Mouse (Mus musculus): ENCODE measurements around the gene Snap23. TPM values are rescaled to one million over a fixed set of nuclear protein-coding genes. Genes with fewer than 3 reads are reported as not detected.

The Snap23 gene
- 51.0 TPM for polyA plus RNA-seq (2017; shearing (Covaris generic))

DNA sequence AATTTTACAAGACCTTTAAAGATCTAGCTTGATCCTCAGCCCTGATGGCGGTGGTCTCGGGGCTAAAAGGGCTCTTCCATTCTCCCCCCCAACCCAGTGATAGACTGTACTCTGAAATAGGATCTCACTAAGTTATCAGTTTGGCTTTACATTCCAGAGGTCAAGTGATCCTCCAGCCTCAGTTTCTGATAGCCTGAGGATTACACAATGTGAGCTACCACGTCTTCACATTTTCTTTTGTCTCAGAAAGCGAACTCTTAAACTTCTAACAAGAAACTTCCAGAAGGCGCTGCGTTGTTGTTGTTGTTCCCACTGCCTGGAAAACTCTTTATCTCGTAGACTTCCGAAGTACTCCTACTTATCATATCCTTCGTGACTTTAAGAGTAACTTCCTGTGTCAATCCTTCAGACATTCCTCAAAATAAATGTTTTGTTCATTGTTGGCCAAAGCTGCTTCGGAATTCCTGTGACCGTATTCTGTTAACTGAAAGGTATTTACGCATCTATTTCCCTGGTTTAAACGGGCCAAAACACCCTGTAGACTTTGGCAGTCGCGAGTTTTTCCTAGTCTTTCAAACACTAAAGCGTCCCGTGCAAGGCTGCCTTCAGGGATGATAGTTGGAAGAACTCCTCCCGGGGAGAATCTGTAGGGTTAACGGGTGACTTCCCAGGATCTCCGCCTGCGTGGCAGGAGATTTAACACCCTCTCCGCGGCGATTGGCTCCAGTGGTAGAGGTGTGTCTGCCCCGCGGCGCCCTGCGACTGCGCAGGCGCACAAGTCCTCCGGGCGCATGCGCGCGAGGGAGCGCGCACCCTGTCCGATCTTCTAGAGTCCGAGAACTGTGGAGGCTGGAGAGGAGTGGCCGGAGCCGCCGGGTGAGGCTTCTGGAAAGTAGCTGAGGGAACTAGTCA lies at the start of gene Snap23:
Gene Snap23 (plus strand): TSS at position 786 of the 912 bp plus-strand sequence.

DNA sequence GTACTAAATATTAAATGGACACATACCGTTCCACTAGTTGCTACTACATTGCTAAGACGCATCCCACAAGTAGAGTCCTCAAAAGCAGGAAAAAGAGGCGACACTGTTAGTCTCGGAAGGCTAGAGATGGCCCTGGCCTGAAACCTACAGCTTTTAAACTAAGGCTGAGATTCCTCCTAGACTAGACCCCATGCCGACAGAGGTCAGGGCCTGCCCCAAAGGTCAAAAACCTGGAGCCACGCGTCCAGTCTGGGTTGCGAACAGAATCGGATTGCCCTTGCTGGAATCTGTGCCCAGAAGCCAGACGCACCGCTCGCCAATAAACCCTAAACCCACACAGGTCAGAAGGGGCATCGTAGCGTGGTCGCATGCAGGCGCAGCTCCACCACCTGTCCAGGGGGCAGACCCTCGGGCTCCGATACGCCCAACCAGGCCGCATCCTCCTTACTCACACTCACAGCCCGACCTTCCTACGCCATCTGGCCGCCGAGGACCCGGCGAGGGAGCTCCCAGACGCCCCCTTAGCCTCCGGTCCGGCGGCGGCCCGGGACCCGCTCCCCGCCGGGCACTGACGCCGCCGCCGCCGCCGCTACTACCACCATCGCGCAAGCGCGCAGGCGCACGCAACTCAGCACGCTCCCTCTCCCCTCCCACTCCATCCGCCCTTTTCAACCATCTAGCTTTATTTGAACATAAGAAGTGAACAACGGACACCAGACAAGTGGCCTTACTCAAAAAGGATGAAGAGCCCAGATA lies 4.1 kb upstream of the Snap23 start, which contains the start of gene Zfp106:
Gene Zfp106 (minus strand): TSS at position 609 of the 756 bp plus-strand sequence.

GRCm38 (mm10) chr2:120608830-120609723 lies 41.6 kb downstream of the Snap23 start, which contains the start of the genes Haus2 and Lrrc57:
TSS of gene Haus2 (plus strand) at chr2:120609383.
TSS of gene Lrrc57 (minus strand) at chr2:120609520.

DNA sequence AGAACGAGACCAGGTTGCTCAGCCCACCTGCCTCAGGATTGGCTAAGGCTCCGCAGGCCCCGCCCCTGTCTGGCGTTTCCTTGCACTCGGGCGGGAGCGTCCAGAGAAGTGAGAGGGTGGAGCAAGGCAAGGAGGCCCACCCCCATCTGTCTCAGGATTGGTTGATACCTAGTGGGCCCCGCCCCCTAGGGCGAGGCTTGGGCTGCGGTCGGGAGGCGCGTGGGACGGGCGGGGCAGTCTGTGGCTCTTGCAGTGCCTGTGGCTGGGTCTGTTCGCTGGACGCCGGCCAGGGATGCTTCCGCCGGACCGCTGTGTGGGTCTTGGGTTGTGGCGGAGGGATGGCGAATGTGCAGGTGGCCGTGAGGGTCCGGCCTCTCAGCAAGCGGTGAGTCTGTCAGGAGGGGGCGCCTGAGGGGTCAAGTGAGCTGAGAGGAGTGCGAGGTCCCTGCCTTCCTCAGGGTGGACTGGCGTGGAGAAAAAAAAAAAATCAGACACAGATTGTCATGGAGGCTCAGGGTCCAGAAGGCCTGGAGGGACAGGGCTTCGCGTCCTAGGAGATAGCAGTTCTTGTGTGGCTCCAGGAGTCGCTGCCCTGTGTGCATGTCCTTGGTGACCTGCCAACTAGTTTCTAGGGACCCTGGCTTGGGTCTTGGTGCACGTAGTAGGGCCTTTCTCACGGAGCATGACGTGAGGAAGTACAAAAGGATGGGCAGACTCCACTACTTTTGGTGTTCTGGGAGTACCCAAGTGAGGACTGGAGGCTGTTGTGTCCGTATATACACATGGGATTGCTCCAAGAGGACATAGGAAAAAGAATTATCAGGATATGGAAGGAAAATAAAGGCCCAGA lies 61.6 kb downstream of the Snap23 start, which contains the start of gene Stard9:
Gene Stard9 (plus strand): TSS at position 236 of the 850 bp plus-strand sequence.

Other genes starting within 250 kb of the Snap23 start
- 42.2 TPM for gene Vps39, start 214.5 kb upstream of the Snap23 start, polyA plus RNA-seq (2017; shearing (Covaris generic))
- 22.5 TPM for gene Ganc, start 163.8 kb upstream of the Snap23 start, polyA plus RNA-seq (2017; shearing (Covaris generic))
- gene Tmem87a, start 163.6 kb upstream of the Snap23 start, polyA plus RNA-seq (2017; shearing (Covaris generic)) = 25.4 TPM
- 69.4 TPM for gene Capn3, start 111.7 kb upstream of the Snap23 start, polyA plus RNA-seq (2017; shearing (Covaris generic))
- 64.8 TPM for gene Zfp106, start 3.8 kb upstream of the Snap23 start, polyA plus RNA-seq (2017; shearing (Covaris generic))
- 19.2 TPM for gene Haus2, start 41.7 kb downstream of the Snap23 start, polyA plus RNA-seq (2017; shearing (Covaris generic))
- 29.8 TPM for gene Lrrc57, start 41.8 kb downstream of the Snap23 start, polyA plus RNA-seq (2017; shearing (Covaris generic))
- 1.2 TPM for gene Stard9, start 61.5 kb downstream of the Snap23 start, polyA plus RNA-seq (2017; shearing (Covaris generic))